Comparison of ENCODE assay signal across 8 mouse cellular contexts in the genomic region with DNA sequence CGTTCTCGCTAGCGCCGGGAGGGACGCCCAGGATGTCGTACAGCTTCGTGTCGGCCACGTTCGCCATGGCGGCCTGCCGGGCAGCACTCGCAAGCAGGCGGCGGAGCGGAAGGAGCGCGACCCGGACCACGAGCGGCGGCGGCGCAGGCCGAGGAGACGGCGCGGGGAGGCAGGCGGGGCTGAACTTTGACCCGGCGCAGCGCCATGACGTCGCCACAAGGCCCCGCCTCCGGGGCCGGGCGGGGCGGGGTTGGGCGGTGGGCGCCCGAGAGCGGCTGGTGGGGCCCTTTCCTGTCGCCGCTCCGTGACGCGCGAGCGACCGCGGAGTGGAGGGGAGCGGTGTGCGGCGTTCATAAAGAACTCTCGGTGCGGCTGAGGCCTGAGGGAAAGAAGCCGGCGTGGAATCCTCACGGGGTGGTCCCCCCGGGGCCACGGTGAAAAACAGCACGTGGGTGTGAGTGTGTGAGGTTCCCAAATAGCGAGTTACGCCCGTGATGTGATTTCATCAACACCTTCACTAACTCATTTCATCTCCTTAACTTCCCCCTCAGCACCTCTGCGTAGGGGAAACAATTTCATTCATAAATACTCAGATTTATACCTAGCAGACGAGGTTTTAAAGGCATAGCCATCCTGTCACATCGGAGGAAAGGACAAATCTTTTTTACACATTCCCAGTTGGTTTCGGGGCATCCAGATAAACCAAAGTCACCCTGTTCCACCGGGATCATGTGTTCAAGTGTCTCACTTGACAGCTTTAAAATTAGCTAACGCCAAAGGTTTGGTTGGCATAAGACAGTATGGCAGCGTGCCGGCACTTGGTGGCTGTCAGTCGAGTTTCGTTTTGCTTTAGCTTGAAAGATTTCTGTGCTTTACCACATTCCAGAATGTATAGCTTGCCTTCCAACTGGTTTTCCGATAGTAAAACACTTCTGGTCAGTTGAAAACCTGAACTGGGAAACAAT. TPM values are rescaled to one million over a fixed set of nuclear protein-coding genes. Genes with fewer than 3 reads are reported as not detected.
A peak's percentile ranks its signal among the peaks of the same experiment; 100 is the strongest.
DNase-seq lines count a peak whose midpoint lies in the region; ATAC-seq and TF ChIP-seq lines count a peak whose summit lies in the region.

Gene Dnaja2 (minus strand): TSS at position 164 of the 965 bp plus-strand sequence.

- H3K9ac ChIP-seq in hindbrain, postnatal 0 days (replicated peaks; ENCODE audit: low read length) = peak within 1 kb of the TSS; percentile 88

- H3K4me1 ChIP-seq in hindbrain, postnatal 0 days (ENCODE audit: insufficient read depth, low read length) = 0 out of 2 replicates have a peak, but pooled peaks cover 5% of the 10 kb centered on the region

- ATAC-seq in hindbrain, postnatal 0 days = peak; percentile 97
- ATAC-seq in megakaryocyte, adult 5-6 weeks (ENCODE audit: poor library complexity, severe bottlenecking) = peak; percentile 76

- intact Hi-C loops in gastrocnemius, adult 2 months (cut with DNase I) = loop anchor here (10.0 kb wide), 1 partner anchor 261 kb away; the partner anchor contains the start of genes Orc6 and Vps35
- intact Hi-C loops in left cerebral cortex, adult 2 months (cut with DNase I) = no loop called here

- no peaks in the 10 kb centered on the region for H3K27me3 ChIP-seq in hindbrain, postnatal 0 days (ENCODE audit: insufficient read depth, low read length)

- H3K9me3 ChIP-seq in hindbrain, postnatal 0 days (ENCODE audit: low read length) = no peaks in the 10 kb centered on the region

- TF ChIP-seq CTCF in gastrocnemius, adult 2 months (IDR thresholded peaks at IDR 0.05) = no peak; the same call in 1 of the 2 replicates
- no peak for TF ChIP-seq CTCF in hindbrain, postnatal 0 days (IDR thresholded peaks at IDR 0.05; ENCODE audit: low read depth)
- TF ChIP-seq CTCF in left cerebral cortex, adult 2 months (IDR thresholded peaks at IDR 0.05) = no peak

- DNase-seq in ZHBTc4 (ENCODE audit: low read depth, low spot score) = peak; percentile 96
- DNase-seq in cerebellum, postnatal 4 days (ENCODE audit: low spot score in 2 of 2) = peak; percentile 90 to 95
- peak; percentile 94 for DNase-seq in gastrocnemius, adult 2 months
- DNase-seq in hindbrain, postnatal 0 days (ENCODE audit: low spot score) = peak; percentile 94
- peak; percentile 91 to 94 for DNase-seq in left cerebral cortex, adult 2 months (ENCODE audit: extremely low spot score in 1 of 2, low spot score in 2 of 2)
- peak; percentile 93 for DNase-seq in right cerebral cortex, postnatal 14 days
- peak; percentile 82 to 86 for DNase-seq in urinary bladder, postnatal 36 days (ENCODE audit: low spot score in 2 of 2)

- peak within 1 kb of the TSS; percentile 100 for H3K27ac ChIP-seq in gastrocnemius, adult 2 months
- peak within 1 kb of the TSS; percentile 95 for H3K27ac ChIP-seq in hindbrain, postnatal 0 days
- H3K27ac ChIP-seq in left cerebral cortex, adult 2 months = peak within 1 kb of the TSS; percentile 95

- H3K4me3 ChIP-seq in gastrocnemius, adult 2 months = peak within 1 kb of the TSS; percentile 98
- H3K4me3 ChIP-seq in hindbrain, postnatal 0 days (ENCODE audit: low read length) = peak within 1 kb of the TSS; percentile 92
- H3K4me3 ChIP-seq in left cerebral cortex, adult 2 months = peak within 1 kb of the TSS; percentile 67

- WGBS in hindbrain, postnatal 0 days = under 1% methylated on average over 68 of the region's 77 CpGs

- peak within 1 kb of the TSS; percentile 94 for H3K4me2 ChIP-seq in hindbrain, postnatal 0 days (ENCODE audit: low read depth, low read length)

- H3K36me3 ChIP-seq in hindbrain, postnatal 0 days (ENCODE audit: insufficient read depth, low read length) = peaks cover 5% of the 10 kb centered on the region; the same call in 1 of the 2 replicates

RNA-seq across cellular contexts. Expression of gene Dnaja2, which starts in this region (rescaled TPM):
- 100 to 1,000 TPM; 204 to 232 TPM for total RNA-seq in gastrocnemius, adult 2 months (2021)
- total RNA-seq in hindbrain, postnatal 0 days (2014; rRNA removed) = 43.9 and 56.7 TPM in 2 replicates
- 155 and 156 TPM in 2 replicates for polyA plus RNA-seq in hindbrain, postnatal 0 days (2015; fragmentation: Nextera tagmentation; extraction: Ambion mirVana)
- 100 to 1,000 TPM; 175 to 199 TPM for total RNA-seq in left cerebral cortex, adult 2 months (2021)
- total RNA-seq in megakaryocyte, adult 5-6 weeks (2015) = 81.2 and 81.9 TPM in 2 replicates
- total RNA-seq in megakaryocyte, adult 5-6 weeks (2017) = 74.4 and 88.6 TPM in 2 replicates

Comparison
In these comparisons a context has a peak if more than half of its experiments do, and no peak if none do; other contexts are left out.
1. Peak in every context shown above with its lines: DNase-seq, ATAC-seq, H3K4me3 ChIP-seq and H3K27ac ChIP-seq.